9 mouse cellular contexts compared by ENCODE assay signal in genomic region chr11:94652973-94653372, GRCm38 (mm10). TPM values are rescaled to one million over a fixed set of nuclear protein-coding genes. Genes with fewer than 3 reads are reported as not detected.
DNase-seq lines count a peak whose midpoint lies in the region; ATAC-seq and TF ChIP-seq lines count a peak whose summit lies in the region.
"Had no signal": no experiment of that assay in that cellular context is flagged by ENCODE, and none has a peak within 500 bp of the region (broad histone marks: within the 10 kb centered on the region; RNA-seq: fewer than 3 reads in every experiment).

No protein-coding gene starts in this region.

- TF ChIP-seq EP300 in heart, postnatal 0 days (IDR thresholded peaks at IDR 0.05; ENCODE audit: low read depth): no peak

- WGBS in heart, postnatal 0 days: 41% methylated on average over 8 of the region's 8 CpGs
- WGBS in embryonic facial prominence, embryonic 12.5 days: 52% methylated on average over 8 of the region's 8 CpGs
- WGBS in hindbrain, postnatal 0 days: 54% methylated on average over 8 of the region's 8 CpGs
- WGBS in midbrain, embryonic 15.5 days: 45% methylated on average over 8 of the region's 8 CpGs

- no peaks in the 10 kb centered on the region for H3K9me3 ChIP-seq in heart, postnatal 0 days (replicated peaks; ENCODE audit: control insufficient read depth, low read length)
- no peaks in the 10 kb centered on the region for H3K9me3 ChIP-seq in embryonic facial prominence, embryonic 12.5 days
- no peaks in the 10 kb centered on the region for H3K9me3 ChIP-seq in hindbrain, postnatal 0 days (ENCODE audit: low read length)
- no peaks in the 10 kb centered on the region for H3K9me3 ChIP-seq in midbrain, embryonic 15.5 days

- intact Hi-C loops in left cerebral cortex, postnatal 10 days (cut with DNase I): no loop called here

- no peak for TF ChIP-seq CTCF in heart, postnatal 0 days (IDR thresholded peaks at IDR 0.05; ENCODE audit: low read depth)
- TF ChIP-seq CTCF in hindbrain, postnatal 0 days (IDR thresholded peaks at IDR 0.05; ENCODE audit: low read depth): no peak

- no peak overlapping the region for H3K9ac ChIP-seq in heart, postnatal 0 days (replicated peaks; ENCODE audit: low read depth, low read length)
- H3K9ac ChIP-seq in embryonic facial prominence, embryonic 12.5 days: no peak overlapping the region
- peak overlapping the region; percentile 56; the same call in 1 of the 2 replicates for H3K9ac ChIP-seq in hindbrain, postnatal 0 days (replicated peaks; ENCODE audit: low read length)
- no peak overlapping the region for H3K9ac ChIP-seq in midbrain, embryonic 15.5 days

- H3K27ac ChIP-seq in heart, postnatal 0 days (ENCODE audit: low read depth): no peak overlapping the region
- H3K27ac ChIP-seq in embryonic facial prominence, embryonic 12.5 days: no peak overlapping the region
- H3K27ac ChIP-seq in hindbrain, postnatal 0 days: no peak overlapping the region
- H3K27ac ChIP-seq in midbrain, embryonic 15.5 days: no peak overlapping the region

- H3K4me1 ChIP-seq in heart, postnatal 0 days (ENCODE audit: control insufficient read depth, insufficient read depth): peaks cover 14% of the 10 kb centered on the region
- peaks cover 7% of the 10 kb centered on the region for H3K4me1 ChIP-seq in embryonic facial prominence, embryonic 12.5 days
- H3K4me1 ChIP-seq in hindbrain, postnatal 0 days (ENCODE audit: insufficient read depth, low read length): peaks cover 5% of the 10 kb centered on the region
- peaks cover 20% of the 10 kb centered on the region for H3K4me1 ChIP-seq in midbrain, embryonic 15.5 days

- ATAC-seq in heart, postnatal 0 days (ENCODE audit: insufficient read depth, low read depth): no peak
- ATAC-seq in embryonic facial prominence, embryonic 12.5 days (ENCODE audit: insufficient number of reproducible peaks, insufficient read depth, low FRiP score, low TSS enrichment): no peak
- ATAC-seq in hindbrain, postnatal 0 days: no peak
- no peak for ATAC-seq in midbrain, embryonic 15.5 days (replicated peaks)

- peak overlapping the region; percentile 89 for H3K4me2 ChIP-seq in heart, postnatal 0 days (ENCODE audit: low read depth, low read length)
- peak overlapping the region; percentile 53 for H3K4me2 ChIP-seq in embryonic facial prominence, embryonic 12.5 days (replicated peaks)
- H3K4me2 ChIP-seq in hindbrain, postnatal 0 days (ENCODE audit: low read depth, low read length): peak overlapping the region; percentile 79
- H3K4me2 ChIP-seq in midbrain, embryonic 15.5 days: peak overlapping the region; percentile 83

- no peak for DNase-seq in heart, postnatal 0 days (ENCODE audit: low spot score)
- no peak for DNase-seq in heart, adult 18-20 months
- no peak for DNase-seq in hindbrain, postnatal 0 days (ENCODE audit: low spot score)
- no peak for DNase-seq in frontal cortex, postnatal 10 days (ENCODE audit: low spot score in 2 of 2)
- no peak for DNase-seq in left cerebral cortex, postnatal 10 days (ENCODE audit: extremely low spot score in 1 of 2, low spot score in 2 of 2)
- DNase-seq in layer of hippocampus, postnatal 14 days (ENCODE audit: low spot score in 2 of 2): no peak
- DNase-seq: thymus, adult 2 months had no signal

- H3K27me3 ChIP-seq in heart, postnatal 0 days (ENCODE audit: control insufficient read depth, insufficient read depth, low read length): no peaks in the 10 kb centered on the region
- no peaks in the 10 kb centered on the region for H3K27me3 ChIP-seq in embryonic facial prominence, embryonic 12.5 days
- no peaks in the 10 kb centered on the region for H3K27me3 ChIP-seq in hindbrain, postnatal 0 days (ENCODE audit: insufficient read depth, low read length)
- no peaks in the 10 kb centered on the region for H3K27me3 ChIP-seq in midbrain, embryonic 15.5 days (replicated peaks)

- peak overlapping the region; percentile 77 for H3K4me3 ChIP-seq in heart, postnatal 0 days (ENCODE audit: low read depth, low read length)
- peak overlapping the region; percentile 63 for H3K4me3 ChIP-seq in embryonic facial prominence, embryonic 12.5 days
- peak overlapping the region; percentile 53 for H3K4me3 ChIP-seq in hindbrain, postnatal 0 days (ENCODE audit: low read length)
- peak overlapping the region; percentile 83 for H3K4me3 ChIP-seq in midbrain, embryonic 15.5 days

- H3K36me3 ChIP-seq in heart, postnatal 0 days (replicated peaks; ENCODE audit: control insufficient read depth, insufficient read depth, low read length): peaks cover 17% of the 10 kb centered on the region
- peaks cover 26% of the 10 kb centered on the region for H3K36me3 ChIP-seq in embryonic facial prominence, embryonic 12.5 days
- no peaks in the 10 kb centered on the region for H3K36me3 ChIP-seq in hindbrain, postnatal 0 days (ENCODE audit: insufficient read depth, low read length)
- H3K36me3 ChIP-seq in midbrain, embryonic 15.5 days (replicated peaks): 0 out of 2 replicates have a peak, but pooled peaks cover 4% of the 10 kb centered on the region

RNA-seq across cellular contexts. Expression of gene Mrpl27, which starts 0.6 kb away (rescaled TPM):
- total RNA-seq in heart, postnatal 0 days (2014; rRNA removed; ENCODE audit: low replicate concordance): 45.2 and 63.8 TPM in 2 replicates
- polyA plus RNA-seq in heart, postnatal 0 days (2015; fragmentation: Nextera tagmentation; extraction: Ambion mirVana): 167 and 170 TPM in 2 replicates
- total RNA-seq in heart, adult 18-20 months (2021): 10 to 100 TPM; 60.9 to 62.7 TPM
- polyA plus RNA-seq in embryonic facial prominence, embryonic 12.5 days (2016; fragmentation: Nextera tagmentation; extraction: Ambion mirVana): 139 and 142 TPM in 2 replicates
- 36.3 and 61.2 TPM in 2 replicates for total RNA-seq in hindbrain, postnatal 0 days (2014; rRNA removed)
- polyA plus RNA-seq in hindbrain, postnatal 0 days (2015; fragmentation: Nextera tagmentation; extraction: Ambion mirVana): 178 and 182 TPM in 2 replicates
- polyA plus RNA-seq in midbrain, embryonic 15.5 days (2015; fragmentation: Nextera tagmentation; extraction: Ambion mirVana): 133 and 138 TPM in 2 replicates
- 10 to 100 TPM; 59.6 to 60.8 TPM for total RNA-seq in left cerebral cortex, postnatal 10 days (2021)
- total RNA-seq in layer of hippocampus, postnatal 14 days (2021): 10 to 100 TPM; 64.5 to 69.6 TPM

RNA-seq across cellular contexts. Expression of gene Eme1, which starts 0.8 kb away (rescaled TPM):
- 5.9 and 7.6 TPM in 2 replicates for total RNA-seq in heart, postnatal 0 days (2014; rRNA removed; ENCODE audit: low replicate concordance)
- polyA plus RNA-seq in heart, postnatal 0 days (2015; fragmentation: Nextera tagmentation; extraction: Ambion mirVana): 2.4 and 3.4 TPM in 2 replicates
- under 1 TPM; 0.10 to 0.23 TPM for total RNA-seq in heart, adult 18-20 months (2021)
- polyA plus RNA-seq in embryonic facial prominence, embryonic 12.5 days (2016; fragmentation: Nextera tagmentation; extraction: Ambion mirVana): 33.3 and 37.5 TPM in 2 replicates
- total RNA-seq in hindbrain, postnatal 0 days (2014; rRNA removed): 3.8 TPM in 2 replicates
- 1.9 and 2.4 TPM in 2 replicates for polyA plus RNA-seq in hindbrain, postnatal 0 days (2015; fragmentation: Nextera tagmentation; extraction: Ambion mirVana)
- 3.1 and 3.5 TPM in 2 replicates for polyA plus RNA-seq in midbrain, embryonic 15.5 days (2015; fragmentation: Nextera tagmentation; extraction: Ambion mirVana)
- under 1 TPM; 0.28 to 0.86 TPM for total RNA-seq in left cerebral cortex, postnatal 10 days (2021)
- under 1 TPM; 0.60 to 0.78 TPM for total RNA-seq in layer of hippocampus, postnatal 14 days (2021)

RNA-seq across cellular contexts. Expression of gene Lrrc59, which starts 23.4 kb away (rescaled TPM):
- total RNA-seq in heart, postnatal 0 days (2014; rRNA removed; ENCODE audit: low replicate concordance): 71.9 and 73.3 TPM in 2 replicates
- polyA plus RNA-seq in heart, postnatal 0 days (2015; fragmentation: Nextera tagmentation; extraction: Ambion mirVana): 62.2 and 67.0 TPM in 2 replicates
- total RNA-seq in heart, adult 18-20 months (2021): 10 to 100 TPM; 32.0 to 32.6 TPM
- polyA plus RNA-seq in embryonic facial prominence, embryonic 12.5 days (2016; fragmentation: Nextera tagmentation; extraction: Ambion mirVana): 222 and 225 TPM in 2 replicates
- total RNA-seq in hindbrain, postnatal 0 days (2014; rRNA removed): 105 and 113 TPM in 2 replicates
- polyA plus RNA-seq in hindbrain, postnatal 0 days (2015; fragmentation: Nextera tagmentation; extraction: Ambion mirVana): 127 and 131 TPM in 2 replicates
- 165 and 166 TPM in 2 replicates for polyA plus RNA-seq in midbrain, embryonic 15.5 days (2015; fragmentation: Nextera tagmentation; extraction: Ambion mirVana)
- 10 to 100 TPM; 91.5 to 94.8 TPM for total RNA-seq in left cerebral cortex, postnatal 10 days (2021)
- 10 to 100 TPM; 74.0 to 75.1 TPM for total RNA-seq in layer of hippocampus, postnatal 14 days (2021)

RNA-seq across cellular contexts. Expression of gene Xylt2, which starts 24.3 kb away (rescaled TPM):
- total RNA-seq in heart, postnatal 0 days (2014; rRNA removed; ENCODE audit: low replicate concordance): 23.3 and 25.4 TPM in 2 replicates
- 7.0 and 7.5 TPM in 2 replicates for polyA plus RNA-seq in heart, postnatal 0 days (2015; fragmentation: Nextera tagmentation; extraction: Ambion mirVana)
- total RNA-seq in heart, adult 18-20 months (2021): 1 to 10 TPM; 6.1 to 6.9 TPM
- polyA plus RNA-seq in embryonic facial prominence, embryonic 12.5 days (2016; fragmentation: Nextera tagmentation; extraction: Ambion mirVana): 29.0 and 29.5 TPM in 2 replicates
- 44.0 and 53.5 TPM in 2 replicates for total RNA-seq in hindbrain, postnatal 0 days (2014; rRNA removed)
- polyA plus RNA-seq in hindbrain, postnatal 0 days (2015; fragmentation: Nextera tagmentation; extraction: Ambion mirVana): 13.6 and 14.9 TPM in 2 replicates
- 12.8 and 14.5 TPM in 2 replicates for polyA plus RNA-seq in midbrain, embryonic 15.5 days (2015; fragmentation: Nextera tagmentation; extraction: Ambion mirVana)
- 10 to 100 TPM; 21.8 to 25.7 TPM for total RNA-seq in left cerebral cortex, postnatal 10 days (2021)
- 10 to 100 TPM; 27.3 to 36.0 TPM for total RNA-seq in layer of hippocampus, postnatal 14 days (2021)

RNA-seq across cellular contexts. Expression of gene Acsf2, which starts 51.3 kb away (rescaled TPM):
- total RNA-seq in heart, postnatal 0 days (2014; rRNA removed; ENCODE audit: low replicate concordance): 6.6 and 8.9 TPM in 2 replicates
- 2.6 and 2.7 TPM in 2 replicates for polyA plus RNA-seq in heart, postnatal 0 days (2015; fragmentation: Nextera tagmentation; extraction: Ambion mirVana)
- total RNA-seq in heart, adult 18-20 months (2021): 10 to 100 TPM; 30.4 to 33.5 TPM
- 5.5 and 5.9 TPM in 2 replicates for polyA plus RNA-seq in embryonic facial prominence, embryonic 12.5 days (2016; fragmentation: Nextera tagmentation; extraction: Ambion mirVana)
- 4.8 and 6.8 TPM in 2 replicates for total RNA-seq in hindbrain, postnatal 0 days (2014; rRNA removed)
- 2.6 and 2.8 TPM in 2 replicates for polyA plus RNA-seq in hindbrain, postnatal 0 days (2015; fragmentation: Nextera tagmentation; extraction: Ambion mirVana)
- 1.6 and 1.7 TPM in 2 replicates for polyA plus RNA-seq in midbrain, embryonic 15.5 days (2015; fragmentation: Nextera tagmentation; extraction: Ambion mirVana)
- total RNA-seq in left cerebral cortex, postnatal 10 days (2021): 10 to 100 TPM; 13.8 to 16.3 TPM
- total RNA-seq in layer of hippocampus, postnatal 14 days (2021): 10 to 100 TPM; 20.9 to 23.0 TPM
